ENCODE assay signal across 24 mouse cellular contexts in the genomic region with DNA sequence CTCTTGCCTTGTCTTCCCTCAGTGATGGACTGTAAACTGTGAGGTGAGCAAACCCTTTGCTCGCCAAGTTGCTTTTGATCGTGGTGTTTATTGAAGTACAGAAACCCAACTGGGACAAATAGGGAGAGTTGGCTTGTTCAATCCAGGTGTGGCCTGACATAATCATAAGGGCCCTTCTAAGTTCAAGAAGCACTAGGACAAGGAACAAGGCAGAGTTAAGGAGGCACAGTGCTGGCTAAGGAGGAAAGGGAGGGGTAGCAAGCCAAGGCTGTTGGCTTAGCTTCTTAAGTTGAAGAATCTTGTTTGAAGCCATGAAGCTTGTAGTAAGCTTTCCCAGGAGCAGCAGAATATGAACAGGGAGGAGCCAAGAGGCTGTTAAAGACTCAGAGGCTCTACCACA. TPM values are rescaled to one million over a fixed set of nuclear protein-coding genes. Genes with fewer than 3 reads are reported as not detected.
DNase-seq lines count a peak whose midpoint lies in the region; ATAC-seq and TF ChIP-seq lines count a peak whose summit lies in the region.
"Had no signal": no experiment of that assay in that cellular context is flagged by ENCODE, and none has a peak within 500 bp of the region (broad histone marks: within the 10 kb centered on the region; RNA-seq: fewer than 3 reads in every experiment).

No protein-coding gene starts in this region.

- TF ChIP-seq POLR2A in thymus, adult 2 months (IDR thresholded peaks at IDR 0.05; ENCODE audit: control insufficient read depth, extremely low read depth, insufficient read depth, low read length, poor library complexity): no peak

- peak; percentile 96 for ATAC-seq in lung, postnatal 0 days
- ATAC-seq: activated CD4-positive, CD25-positive, alpha-beta regulatory T cell, adult 4 months; forebrain, embryonic 13.5 days; forebrain, embryonic 16.5 days; hindbrain, embryonic 16.5 days had no signal

- peaks cover under 1% of the 10 kb centered on the region; the same call in 1 of the 2 replicates for H3K4me1 ChIP-seq in lung, postnatal 0 days (ENCODE audit: insufficient read depth, low read depth, low read length)
- H3K4me1 ChIP-seq in thymus, adult 2 months (replicated peaks; ENCODE audit: control insufficient read depth, insufficient read depth, low read length): peaks cover 23% of the 10 kb centered on the region
- H3K4me1 ChIP-seq: heart, embryonic 12.5 days had no signal

- no peak overlapping the region for H3K4me2 ChIP-seq in lung, postnatal 0 days (replicated peaks; ENCODE audit: low read depth, low read length)
- H3K4me2 ChIP-seq: forebrain, embryonic 13.5 days; heart, embryonic 12.5 days; heart, embryonic 15.5 days; hindbrain, embryonic 13.5 days had no signal

- H3K27ac ChIP-seq in lung, postnatal 0 days (ENCODE audit: low read length): no peak overlapping the region
- no peak overlapping the region for H3K27ac ChIP-seq in thymus, adult 2 months (ENCODE audit: control insufficient read depth, insufficient read depth, low read length)
- H3K27ac ChIP-seq: forebrain, embryonic 10.5 days; forebrain, embryonic 13.5 days; gastrocnemius, adult 2 months; heart, embryonic 15.5 days; hindbrain, embryonic 10.5 days; hindbrain, embryonic 13.5 days had no signal

- peak; percentile 67 for DNase-seq in heart, adult 11 months
- DNase-seq in heart, adult 18-20 months: no peak
- peak; percentile 93 for DNase-seq in lung, postnatal 0 days (ENCODE audit: low spot score)
- peak; percentile 65 for DNase-seq in lung, postnatal 36 days
- DNase-seq in thymus, adult 2 months: no peak
- no peak for DNase-seq in layer of hippocampus, adult 11-12 months (ENCODE audit: low spot score)
- DNase-seq: adrenal gland, adult 8-10 months; adrenal gland, postnatal 25 days; cerebellum, adult 11-12 months; cerebellum, adult 8-10 months; cerebellum, postnatal 14 days; gastrocnemius, adult 2 months; gastrocnemius, postnatal 25 days; heart, postnatal 10 days; heart, postnatal 36 days had no signal

- no peak overlapping the region for H3K9ac ChIP-seq in lung, postnatal 0 days (replicated peaks; ENCODE audit: low read depth)
- H3K9ac ChIP-seq: forebrain, embryonic 13.5 days; heart, embryonic 12.5 days; heart, embryonic 15.5 days; hindbrain, embryonic 13.5 days had no signal

- no peaks in the 10 kb centered on the region for H3K36me3 ChIP-seq in lung, postnatal 0 days (ENCODE audit: insufficient read depth, low read length)
- no peaks in the 10 kb centered on the region for H3K36me3 ChIP-seq in thymus, adult 2 months (ENCODE audit: control insufficient read depth, insufficient read depth, low read length)
- H3K36me3 ChIP-seq: forebrain, embryonic 10.5 days; heart, embryonic 12.5 days; heart, embryonic 15.5 days had no signal

- H3K4me3 ChIP-seq in lung, postnatal 0 days (ENCODE audit: low read depth, low read length): no peak overlapping the region
- H3K4me3 ChIP-seq in thymus, adult 2 months (ENCODE audit: control insufficient read depth, insufficient read depth, low read length): no peak overlapping the region
- H3K4me3 ChIP-seq: forebrain, embryonic 10.5 days; forebrain, embryonic 13.5 days; gastrocnemius, adult 2 months; heart, embryonic 12.5 days; heart, embryonic 15.5 days; hindbrain, embryonic 10.5 days; hindbrain, embryonic 13.5 days had no signal

- no peak for TF ChIP-seq CTCF in lung, postnatal 0 days (IDR thresholded peaks at IDR 0.05)
- no peak for TF ChIP-seq CTCF in thymus, adult 2 months (IDR thresholded peaks at IDR 0.05; ENCODE audit: borderline replicate concordance, control insufficient read depth, extremely low read depth, insufficient read depth, low read length, poor library complexity)

- 67% methylated on average over 2 of the region's 2 CpGs for whole genome bisulfite sequencing in lung, postnatal 0 days
- WGBS in thymus, adult 2 months: 95% methylated on average over 2 of the region's 2 CpGs

- peak; percentile 79 for TF ChIP-seq EP300 in lung, postnatal 0 days (IDR thresholded peaks at IDR 0.05)

- no peaks in the 10 kb centered on the region for H3K9me3 ChIP-seq in lung, postnatal 0 days (ENCODE audit: low read length)
- H3K9me3 ChIP-seq: forebrain, embryonic 10.5 days; forebrain, embryonic 13.5 days; heart, embryonic 12.5 days; heart, embryonic 15.5 days; hindbrain, embryonic 10.5 days; hindbrain, embryonic 13.5 days had no signal

- H3K27me3 ChIP-seq in lung, postnatal 0 days (replicated peaks; ENCODE audit: insufficient read depth, low read length): no peaks in the 10 kb centered on the region
- H3K27me3 ChIP-seq in thymus, adult 2 months (ENCODE audit: control insufficient read depth, insufficient read depth, low read length): no peaks in the 10 kb centered on the region
- H3K27me3 ChIP-seq: forebrain, embryonic 13.5 days; heart, embryonic 12.5 days; heart, embryonic 15.5 days; hindbrain, embryonic 13.5 days had no signal

RNA-seq across cellular contexts. Expression of a gene that starts 13.1 kb away (rescaled TPM):
- total RNA-seq in heart, adult 18-20 months (2021): 1 to 10 TPM; 8.7 to 9.7 TPM
- polyA plus RNA-seq in lung, postnatal 0 days (2015; fragmentation: Nextera tagmentation; extraction: Ambion mirVana): 10.6 and 11.5 TPM in 2 replicates
- 43.6 and 50.7 TPM in 2 replicates for polyA plus RNA-seq in thymus, adult 2 months (2012; rRNA removed)

Comparison
In these comparisons a context has a peak if more than half of its experiments do, and no peak if none do; other contexts are left out.
1. DNase-seq: peak in heart, adult 11 months (single experiment), lung, postnatal 0 days (single experiment) and lung, postnatal 36 days (single experiment); none in heart, adult 18-20 months (0 of 2), thymus, adult 2 months (single experiment) and layer of hippocampus, adult 11-12 months (single experiment).